Mouse (Mus musculus): Measurements from ENCODE around the gene Vps26c. TPM values are rescaled to one million over a fixed set of nuclear protein-coding genes. Genes with fewer than 3 reads are reported as not detected.
A peak's percentile ranks its signal among the peaks of the same experiment; 100 is the strongest.
"Not testable (repeated sequence)": the region's sequence is repeated elsewhere in the genome, so short reads cannot be mapped to it uniquely, and the experiment has no call there.

Vps26c gene
- total RNA-seq, 4 experiments from 2014 or later: 8.6 to 12.1 (median 10.2) TPM

- DNase-seq (ENCODE audit: low spot score in 2 of 2): not testable (repeated sequence)
Measured at GRCm38 (mm10) chr16:94497176-94497575, 29.5 kb downstream of the Vps26c start.

GRCm38 (mm10) chr16:94489326-94489725 lies 37.3 kb downstream of the Vps26c start:
- no peak for DNase-seq (ENCODE audit: low spot score in 2 of 2)

GRCm38 (mm10) chr16:94487341-94487740 lies 39.3 kb downstream of the Vps26c start:
- DNase-seq (ENCODE audit: low spot score in 2 of 2): no peak

DNA sequence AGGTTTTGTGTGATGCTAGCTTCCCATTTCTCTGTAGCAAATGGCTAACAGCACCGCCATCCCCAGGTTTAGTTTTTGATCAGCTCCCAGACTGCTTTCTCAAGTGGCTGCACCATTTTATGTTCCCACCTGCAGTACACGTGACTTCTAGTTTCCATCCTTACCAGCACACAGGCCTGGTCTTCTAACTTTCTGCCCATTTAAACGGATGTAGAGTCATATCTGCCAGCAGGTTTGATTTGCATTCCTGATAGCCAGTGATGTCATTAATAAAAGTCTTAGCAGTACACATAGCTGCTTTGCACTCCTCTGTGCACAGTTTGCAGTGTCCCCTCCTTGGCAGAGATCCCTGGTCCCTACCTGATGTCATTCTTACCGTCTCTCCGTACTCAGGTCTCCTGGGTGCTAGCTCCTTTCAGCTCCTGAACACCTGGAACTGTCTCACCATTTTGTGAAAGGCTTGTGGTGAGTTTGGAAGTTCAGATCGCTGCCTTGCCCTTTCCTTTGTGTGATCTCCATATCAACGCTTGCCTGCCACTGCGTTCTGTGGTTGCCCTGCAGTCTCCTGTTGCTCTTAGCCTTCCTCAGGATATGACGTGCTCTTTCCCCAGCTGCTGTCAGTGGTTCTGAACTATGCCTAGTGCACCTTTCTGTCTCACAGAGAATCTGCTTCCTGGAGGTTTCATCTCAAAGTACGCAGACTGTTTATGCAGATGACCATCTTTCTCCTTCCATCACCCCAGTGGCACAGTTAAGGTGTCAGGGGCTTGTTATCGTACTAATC lies 41.7 kb downstream of the Vps26c start:
- DNase-seq (ENCODE audit: low spot score in 2 of 2): no peak

DNA sequence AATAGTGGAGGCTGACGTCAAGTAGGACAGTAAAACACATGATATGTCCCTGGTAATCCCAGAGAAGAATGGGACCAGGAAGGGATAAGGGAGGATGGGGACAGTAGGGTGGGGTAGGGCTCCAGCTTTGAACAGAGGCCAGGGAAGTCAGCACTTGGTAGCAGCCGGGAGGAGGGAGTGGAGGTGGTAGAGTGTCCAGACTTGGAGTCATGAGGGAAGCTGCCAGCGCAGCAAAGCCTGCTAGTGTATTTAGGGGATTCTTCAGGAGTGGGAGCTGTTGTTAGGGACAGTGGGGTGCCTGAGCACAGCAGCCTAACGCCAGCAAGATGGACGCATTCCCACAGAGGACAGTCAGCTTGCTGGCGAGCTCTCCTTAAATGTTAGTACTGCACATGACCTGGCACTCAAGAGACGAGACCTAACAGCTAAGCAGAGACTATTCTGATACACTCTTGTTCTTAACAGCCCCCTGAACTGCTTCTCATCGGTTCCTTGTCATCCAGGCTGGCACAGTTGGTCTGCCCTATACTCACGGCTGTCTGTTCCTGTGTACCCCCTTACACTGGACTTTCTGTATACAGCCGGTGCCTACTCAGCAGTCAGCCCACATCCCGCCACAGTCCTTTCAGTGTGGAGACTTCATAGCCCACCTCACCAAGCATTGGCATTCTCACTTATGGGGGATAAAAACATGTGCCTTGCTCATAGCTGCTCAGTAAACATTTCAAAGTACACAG lies 53.4 kb downstream of the Vps26c start:
- DNase-seq (ENCODE audit: low spot score in 2 of 2): peak; percentile 33 to 45

DNA sequence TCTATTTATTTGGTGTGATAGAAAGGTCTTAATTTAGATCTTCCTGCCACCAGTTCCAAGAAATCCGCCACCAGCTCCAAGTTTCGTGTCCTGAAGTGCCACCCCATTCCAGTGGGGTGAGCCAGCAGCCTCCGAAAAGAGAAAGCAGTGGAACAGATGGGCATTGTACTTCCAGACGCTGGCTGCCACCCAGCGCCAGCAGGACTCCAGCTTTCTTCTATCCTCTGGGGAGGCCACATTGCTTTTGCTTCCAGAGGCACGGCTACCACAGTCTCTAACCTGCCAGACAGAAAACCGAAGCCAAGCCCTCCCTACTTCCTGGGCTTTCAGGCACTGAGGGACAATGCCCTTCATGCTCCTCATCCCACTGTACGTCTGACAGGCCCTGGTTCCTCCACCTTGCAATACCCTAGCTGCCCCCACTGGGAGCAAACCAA lies 54.1 kb downstream of the Vps26c start:
- peak; percentile 64 to 74 for DNase-seq (ENCODE audit: low spot score in 2 of 2)

- DNase-seq (ENCODE audit: low spot score in 2 of 2): no peak
Measured at GRCm38 (mm10) chr16:94468391-94468790, 58.2 kb downstream of the Vps26c start.

DNA sequence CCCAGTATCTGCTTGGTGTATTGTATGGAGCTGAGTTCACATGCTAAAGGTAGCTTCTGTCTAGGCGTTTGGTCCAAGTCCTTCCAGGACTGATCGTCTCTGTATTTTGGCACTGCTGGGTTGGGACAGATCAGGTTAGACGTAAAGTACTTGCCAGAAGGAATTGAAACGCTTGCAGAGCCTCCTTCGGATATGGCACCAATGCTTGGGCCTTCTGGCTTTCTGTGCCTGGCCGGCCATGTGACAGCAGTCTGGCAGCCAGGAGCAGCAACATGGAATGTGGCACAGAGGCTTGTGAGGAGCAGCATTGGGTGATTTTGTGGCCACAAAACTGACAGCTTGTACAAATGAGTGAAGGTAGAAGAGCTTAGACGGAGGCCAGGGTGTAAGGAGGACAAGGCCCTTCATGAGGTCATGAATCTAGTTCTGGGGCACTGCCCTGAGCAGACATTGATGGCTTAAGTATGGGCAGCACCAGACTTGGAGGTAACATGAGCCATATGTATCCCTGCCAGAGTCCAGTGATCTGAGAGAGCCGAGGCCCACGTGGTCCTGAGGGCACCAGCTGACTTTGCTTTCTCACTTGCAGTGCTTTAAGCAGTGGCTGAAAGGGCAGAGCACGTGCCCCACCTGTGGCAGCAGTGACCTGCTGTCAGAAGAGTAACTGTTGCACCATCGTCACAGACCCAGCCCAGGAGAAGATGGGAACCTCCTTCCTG lies 59.1 kb downstream of the Vps26c start:
- DNase-seq (ENCODE audit: low spot score in 2 of 2): peak; percentile 76 to 82

DNA sequence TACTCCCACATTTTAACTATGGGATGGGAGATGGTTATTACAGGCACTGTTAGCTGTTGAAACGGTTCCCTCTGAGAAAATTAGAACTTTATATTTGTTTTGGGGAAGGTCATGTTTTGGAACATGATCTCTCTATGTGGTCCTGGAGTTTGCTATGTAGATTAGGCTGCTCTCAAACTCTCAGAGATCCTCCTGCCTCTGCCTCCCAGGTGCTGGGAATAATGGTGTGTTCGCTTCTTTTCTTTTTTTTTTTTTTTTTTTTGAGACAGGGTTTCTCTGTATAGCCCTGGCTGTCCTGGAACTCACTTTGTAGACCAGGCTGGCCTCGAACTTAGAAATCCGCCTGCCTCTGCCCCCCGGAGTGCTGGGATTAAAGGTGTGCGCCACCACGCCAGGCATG lies 60.3 kb downstream of the Vps26c start:
- not testable (repeated sequence) for DNase-seq (ENCODE audit: low spot score in 2 of 2)

DNA sequence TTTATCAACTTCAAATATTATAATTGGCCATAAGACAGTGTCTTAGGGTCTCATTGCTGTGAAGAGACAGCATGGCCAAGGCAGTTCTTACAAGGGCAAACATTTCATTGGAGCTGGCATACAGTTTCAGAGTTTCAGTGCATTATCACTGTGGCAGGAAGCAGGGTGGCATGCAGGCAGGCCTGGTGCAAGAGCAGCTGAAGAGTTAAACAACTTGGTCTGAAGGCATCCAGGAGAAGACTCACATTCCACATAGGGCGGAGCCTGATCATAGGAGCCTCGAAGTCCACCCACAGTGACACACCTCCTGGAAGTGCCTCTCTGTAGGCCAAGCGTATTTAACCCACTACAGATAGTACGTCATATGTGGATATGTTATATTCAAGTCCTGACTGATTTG lies 60.7 kb downstream of the Vps26c start:
- DNase-seq (ENCODE audit: low spot score in 2 of 2): no peak

DNA sequence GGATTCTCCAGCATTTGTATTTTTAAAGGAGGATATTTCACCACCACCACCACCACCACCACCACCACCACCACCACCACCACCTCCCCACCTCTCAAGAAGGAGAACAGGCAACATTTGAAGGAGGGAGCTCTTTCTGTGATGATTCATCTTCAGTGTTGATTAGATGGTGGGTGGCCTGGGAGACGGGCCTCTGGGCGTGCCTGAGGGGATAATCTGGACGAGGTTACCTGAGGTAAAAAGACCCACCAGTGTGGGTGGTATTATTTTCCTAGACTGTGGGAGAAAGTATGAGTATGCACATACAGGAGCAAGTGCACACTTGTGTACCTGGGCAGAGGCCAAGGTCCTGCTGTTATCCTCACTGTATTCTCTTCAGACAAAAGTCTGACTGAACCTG lies 62.6 kb downstream of the Vps26c start:
- DNase-seq (ENCODE audit: low spot score in 2 of 2): no peak

- DNase-seq (ENCODE audit: low spot score in 2 of 2): no peak
Measured at GRCm38 (mm10) chr16:94454146-94454545, 72.5 kb downstream of the Vps26c start.

DNA sequence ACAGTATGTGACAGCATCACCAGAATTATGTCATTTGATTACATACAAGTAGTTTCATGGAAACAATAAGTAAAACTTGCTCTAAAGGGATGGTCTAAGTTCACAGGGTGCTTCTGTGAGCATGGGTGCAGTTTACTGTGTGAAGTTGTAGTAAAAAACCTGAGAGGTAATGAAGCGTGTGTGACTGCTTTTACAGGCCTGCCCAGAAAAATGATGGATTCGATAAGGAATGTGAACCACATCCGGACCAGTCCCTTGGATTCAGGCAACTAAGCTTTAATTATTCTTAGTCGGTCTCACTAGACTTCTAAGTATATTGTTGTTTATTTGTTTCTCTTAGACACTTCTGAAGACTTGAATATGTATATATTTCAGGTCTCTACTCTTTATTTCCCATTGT lies 73.9 kb downstream of the Vps26c start:
- no peak for DNase-seq (ENCODE audit: low spot score in 2 of 2)

- no peak for DNase-seq (ENCODE audit: low spot score in 2 of 2)
Measured at GRCm38 (mm10) chr16:94451545-94452488, 74.8 kb downstream of the Vps26c start.

- DNase-seq (ENCODE audit: low spot score in 2 of 2): no peak
Measured at GRCm38 (mm10) chr16:94449632-94450031, 77.0 kb downstream of the Vps26c start.

GRCm38 (mm10) chr16:94449151-94449550 lies 77.5 kb downstream of the Vps26c start:
- DNase-seq (ENCODE audit: low spot score in 2 of 2): no peak

Other genes with a start within 250 kb of the Vps26c start
- gene Hlcs, start 213.3 kb downstream of the Vps26c start, total RNA-seq (2022): 10 to 100 TPM in 2 of 4 experiments, 1 to 10 TPM in 2; 7.9 to 10.8 (median 9.8) TPM
- gene Ripply3, start 198.4 kb downstream of the Vps26c start, total RNA-seq (2022): under 1 TPM; 0.49 to 0.85 (median 0.74) TPM
- 10 to 100 TPM; 57.0 to 71.2 (median 62.4) TPM for gene Ttc3, start 156.2 kb downstream of the Vps26c start, total RNA-seq (2022)
- gene Pigp, start 155.0 kb downstream of the Vps26c start, total RNA-seq (2022): 100 to 1,000 TPM; 163 to 198 (median 181) TPM
- gene Dyrk1a, start 43.2 kb upstream of the Vps26c start, total RNA-seq (2022): 100 to 1,000 TPM in 3 of 4 experiments, 10 to 100 TPM in 1; 95.4 to 131 (median 109) TPM